Mouse (Mus musculus) right cerebral cortex, postnatal 14 days (tissue): Measurements from ENCODE around the gene Rnf187.

Experiments
- DNase-seq: peaks from one replicate; pipeline ENCODE4 v3.0.0; 2022

Rnf187 gene

GRCm38 (mm10) chr11:58894456-58894855 lies 44.3 kb downstream of the Rnf187 start:
- DNase-seq, result no peak

GRCm38 (mm10) chr11:58890511-58890910 lies 48.2 kb downstream of the Rnf187 start:
- DNase-seq, result no peak

- no peak for DNase-seq
These were observed 55.0 kb downstream of the Rnf187 start for GRCm38 (mm10) chr11:58883756-58884155.
